Mouse (Mus musculus): ENCODE data around the gene Trh. TPM values are rescaled to one million over a fixed set of nuclear protein-coding genes. Genes with fewer than 3 reads are reported as not detected.

Gene Trh
- total RNA-seq (2012; rRNA removed) = not detected in 2 replicates
- polyA plus RNA-seq (2012; ENCODE audit: insufficient read depth in 1 of 2, insufficient read length in 2 of 2, low read depth in 1 of 2, low replicate concordance in 2 of 2, missing spikeins in 1 of 2) = not detected

DNA sequence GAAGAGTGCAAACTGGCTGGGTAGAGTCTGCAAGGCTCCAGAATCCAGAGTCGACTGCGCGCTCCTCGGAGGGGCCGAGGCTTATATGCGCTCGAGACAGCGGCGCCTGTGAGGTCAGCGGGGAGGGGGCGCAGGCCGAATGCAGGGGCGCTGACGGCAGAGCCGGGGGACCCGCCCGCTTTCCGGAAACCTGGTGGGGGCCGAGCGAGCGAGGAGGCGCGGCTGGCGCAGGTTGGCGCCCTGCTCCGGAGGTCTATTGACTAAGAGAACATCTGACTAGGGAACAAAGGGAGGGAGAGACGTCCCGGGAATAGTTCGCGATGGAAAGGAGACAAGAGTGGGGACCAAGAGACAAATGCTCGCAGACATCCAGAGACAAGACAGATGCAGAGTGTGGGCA lies at the start of gene Trh:
TSS of gene Trh (minus strand) at position 60 of the 400 bp plus-strand sequence.
- Histone ChIP-seq H3K9ac (ENCODE audit: control insufficient read depth, low read depth, low read length, poor library complexity, severe bottlenecking) (no peak within 1 kb of the TSS), H3K27me3 (ENCODE audit: control insufficient read depth in 1 of 2, insufficient read depth in 2 of 2, low read length in 2 of 2) (peaks cover 0 to 6% of the 10 kb centered on the region in 2 experiments), H3K36me3 (ENCODE audit: control insufficient read depth in 1 of 2, insufficient read depth in 2 of 2, low read length in 2 of 2) (peaks cover 0 to 2% of the 10 kb centered on the region in 2 experiments; a peak in 1 of 4 replicates), H3K4me1 (ENCODE audit: control insufficient read depth in 1 of 2, insufficient read depth in 2 of 2, low read length in 2 of 2) (no peaks in the 10 kb centered on the region; a peak in 1 of 4 replicates), H3K27ac (ENCODE audit: control insufficient read depth, low read depth, low read length) (no peak within 1 kb of the TSS), H3K4me3 (ENCODE audit: control insufficient read depth in 1 of 2, insufficient read depth in 1 of 2, low read depth in 2 of 2, low read length in 2 of 2) (no peak within 1 kb of the TSS), H3K79me2 (ENCODE audit: control insufficient read depth, insufficient read depth, low read length, poor library complexity) (no peaks in the 10 kb centered on the region), H3K9me3 (replicated peaks; ENCODE audit: insufficient read depth, low read length) (no peaks in the 10 kb centered on the region)
- no peak for TF ChIP-seq MYB (IDR thresholded peaks at IDR 0.05; ENCODE audit: low read depth, low read length)
- TF ChIP-seq BHLHE40 (IDR thresholded peaks at IDR 0.05; ENCODE audit: borderline replicate concordance, low read depth, low read length) = no peak
- no peak for TF ChIP-seq HCFC1 (IDR thresholded peaks at IDR 0.05; ENCODE audit: low read depth, low read length)
- TF ChIP-seq POLR2AphosphoS5 (IDR thresholded peaks at IDR 0.05; ENCODE audit: borderline replicate concordance, low read depth, low read length) = no peak
- TF ChIP-seq E2F4 (IDR thresholded peaks at IDR 0.05; ENCODE audit: borderline replicate concordance, low read depth, low read length) = no peak
- TF ChIP-seq TAL1 (IDR thresholded peaks at IDR 0.05; ENCODE audit: low read length) = no peak
- TF ChIP-seq USF1 (IDR thresholded peaks at IDR 0.05; ENCODE audit: low read depth, low read length) = no peak
- no peak for TF ChIP-seq RAD21 (IDR thresholded peaks at IDR 0.05; ENCODE audit: low read depth, low read length)
- TF ChIP-seq MAZ (IDR thresholded peaks at IDR 0.05; ENCODE audit: low read depth, low read length) = no peak
- TF ChIP-seq NELFE (IDR thresholded peaks at IDR 0.05; ENCODE audit: low read depth, low read length) = no peak
- no peak for TF ChIP-seq POLR2AphosphoS2 (IDR thresholded peaks at IDR 0.05; ENCODE audit: low read length)
- TF ChIP-seq GABPA (IDR thresholded peaks at IDR 0.05; ENCODE audit: low read depth, low read length) = no peak
- TF ChIP-seq ZMIZ1 (IDR thresholded peaks at IDR 0.05; ENCODE audit: low read depth, low read length) = no peak
- TF ChIP-seq SIN3A (IDR thresholded peaks at IDR 0.05; ENCODE audit: low read length) = no peak
- no peak for TF ChIP-seq MYC (IDR thresholded peaks at IDR 0.05; ENCODE audit: low read depth, low read length)
- no peak for DNase-seq (ENCODE audit: low read depth, low spot score)

DNA sequence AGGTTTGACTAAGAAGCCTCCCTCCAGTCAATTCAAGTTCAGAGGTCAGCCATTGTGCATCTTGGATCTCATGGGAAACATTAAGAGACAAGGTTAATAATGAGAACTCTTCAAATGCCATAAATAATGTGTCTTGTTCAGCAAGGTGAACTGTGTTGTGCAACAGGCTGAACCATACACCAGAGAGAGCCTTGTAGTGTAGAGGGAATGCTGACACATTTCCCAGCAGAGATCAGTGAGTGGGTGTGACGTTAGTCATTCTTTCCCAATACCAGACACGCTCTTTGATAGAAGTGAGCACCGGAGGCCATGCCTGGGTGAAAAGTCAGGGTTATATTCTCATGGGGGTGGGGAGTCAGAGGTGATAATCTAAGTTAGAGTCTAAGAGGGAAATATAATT lies 46.4 kb upstream of the Trh start:
- DNase-seq (ENCODE audit: low read depth, low spot score) = no peak
- TF ChIP-seq EP300 (IDR thresholded peaks at IDR 0.05; ENCODE audit: low read depth in 1 of 2, low read length in 2 of 2) = no peak
- no peak for TF ChIP-seq MAZ (IDR thresholded peaks at IDR 0.05; ENCODE audit: low read depth, low read length)
- TF ChIP-seq NELFE (IDR thresholded peaks at IDR 0.05; ENCODE audit: low read depth, low read length) = no peak
- TF ChIP-seq CHD1 (IDR thresholded peaks at IDR 0.05; ENCODE audit: low read depth, low read length) = no peak
- no peak for TF ChIP-seq TAL1 (IDR thresholded peaks at IDR 0.05; ENCODE audit: low read length)
- TF ChIP-seq MEF2A (IDR thresholded peaks at IDR 0.05; ENCODE audit: extremely low read depth, insufficient replicate concordance, low read depth, low read length, poor library complexity, severe bottlenecking) = no peak
- H3K27ac ChIP-seq (ENCODE audit: control insufficient read depth, low read depth, low read length) = no peak overlapping the region
- peaks cover 0 to 10% of the 10 kb centered on the region in 2 experiments; a peak in 1 of 4 replicates for H3K4me1 ChIP-seq (ENCODE audit: control insufficient read depth in 1 of 2, insufficient read depth in 2 of 2, low read length in 2 of 2)
- no peaks in the 10 kb centered on the region for H3K27me3 ChIP-seq (ENCODE audit: control insufficient read depth in 1 of 2, insufficient read depth in 2 of 2, low read length in 2 of 2)
- no peaks in the 10 kb centered on the region for H3K79me2 ChIP-seq (ENCODE audit: control insufficient read depth, insufficient read depth, low read length, poor library complexity)
- no peak overlapping the region for H3K9ac ChIP-seq (ENCODE audit: control insufficient read depth, low read depth, low read length, poor library complexity, severe bottlenecking)
- H3K4me3 ChIP-seq (ENCODE audit: control insufficient read depth in 1 of 2, insufficient read depth in 1 of 2, low read depth in 2 of 2, low read length in 2 of 2) = no peak overlapping the region
- H3K9me3 ChIP-seq (replicated peaks; ENCODE audit: insufficient read depth, low read length) = no peaks in the 10 kb centered on the region
- H3K36me3 ChIP-seq (ENCODE audit: control insufficient read depth in 1 of 2, insufficient read depth in 2 of 2, low read length in 2 of 2) = peaks cover 0 to 2% of the 10 kb centered on the region in 2 experiments; a peak in 1 of 4 replicates
